Mouse (Mus musculus): Measurements from ENCODE around the gene Haspin.

GRCm38 (mm10) chr11:73132999-73133398, 5.1 kb downstream of the Haspin start:
- no peak for TF ChIP-seq POLR2A (IDR thresholded peaks at IDR 0.05; ENCODE audit: insufficient read depth, low read depth, low read length)
- no peak for TF ChIP-seq CTCF (IDR thresholded peaks at IDR 0.05)

Measured in heart, adult 2 months (tissue).